19 mouse cellular contexts compared by ENCODE assay signal in the genomic region with DNA sequence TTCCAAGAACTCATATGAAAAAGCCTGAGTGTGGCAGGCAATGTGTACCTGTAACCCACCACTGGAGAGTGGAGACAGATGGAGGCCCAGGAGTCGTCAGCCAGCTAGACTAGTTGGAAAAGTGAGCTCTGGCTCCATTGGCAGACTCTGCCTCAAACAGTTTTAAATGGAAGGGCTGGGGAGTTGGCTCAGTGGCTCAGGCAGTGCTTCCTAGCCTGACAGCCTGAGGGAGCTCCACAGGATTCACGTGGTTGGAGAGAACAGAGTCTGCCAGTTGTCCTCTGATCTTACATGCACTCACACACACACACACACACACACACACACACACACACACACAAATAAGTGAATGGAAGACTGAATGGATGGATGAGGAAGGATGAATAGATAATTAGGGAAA. TPM values are rescaled to one million over a fixed set of nuclear protein-coding genes. Genes with fewer than 3 reads are reported as not detected.
DNase-seq lines count a peak whose midpoint lies in the region; TF ChIP-seq lines count a peak whose summit lies in the region.
"Had no signal": no experiment of that assay in that cellular context is flagged by ENCODE, and none has a peak within 500 bp of the region (broad histone marks: within the 10 kb centered on the region; RNA-seq: fewer than 3 reads in every experiment).

No protein-coding gene starts in this region.

- peak; percentile 50 for TF ChIP-seq CTCF in kidney, adult 2 months (conservative IDR thresholded peaks at IDR 0.05; ENCODE audit: insufficient read depth, insufficient read length, low read depth, low read length)
- peak; percentile 17 for TF ChIP-seq CTCF in ES-Bruce4 (IDR thresholded peaks at IDR 0.05; ENCODE audit: low read depth, low read length)

- no peak overlapping the region for H3K9ac ChIP-seq in ES-Bruce4 (ENCODE audit: low read depth, poor library complexity, severe bottlenecking)
- H3K9ac ChIP-seq: embryonic facial prominence, embryonic 15.5 days; lung, embryonic 15.5 days; neural tube, embryonic 13.5 days; stomach, embryonic 15.5 days had no signal

- peaks cover 32% of the 10 kb centered on the region for H3K4me1 ChIP-seq in kidney, adult 2 months (ENCODE audit: control insufficient read depth, insufficient read depth, low read length)
- H3K4me1 ChIP-seq in ES-Bruce4 (ENCODE audit: control insufficient read depth, insufficient read depth, low read length) = peaks cover 9% of the 10 kb centered on the region

- no peak overlapping the region for H3K4me3 ChIP-seq in kidney, adult 2 months (ENCODE audit: insufficient read depth, low read depth, low read length)
- H3K4me3 ChIP-seq in ES-Bruce4 (ENCODE audit: low read depth, low read length) = no peak overlapping the region
- H3K4me3 ChIP-seq: embryonic facial prominence, embryonic 15.5 days; lung, embryonic 15.5 days; neural tube, embryonic 13.5 days; stomach, embryonic 15.5 days had no signal

- 7% methylated on average over 2 of the region's 2 CpGs for WGBS in kidney, adult 2 months

- H3K27ac ChIP-seq in kidney, adult 2 months (ENCODE audit: insufficient read depth, low read depth, low read length) = peak overlapping the region; percentile 4; the same call in 1 of the 2 replicates
- H3K27ac ChIP-seq in ES-Bruce4 (ENCODE audit: insufficient read depth, low read length) = no peak overlapping the region
- H3K27ac ChIP-seq: embryonic facial prominence, embryonic 15.5 days; lung, embryonic 15.5 days; neural tube, embryonic 13.5 days; stomach, embryonic 15.5 days had no signal

- no peak for TF ChIP-seq EP300 in ES-Bruce4 (IDR thresholded peaks at IDR 0.05; ENCODE audit: insufficient read depth, low read depth, low read length)

- H3K9me3 ChIP-seq in ES-Bruce4 (replicated peaks; ENCODE audit: control insufficient read depth, insufficient read depth, low read length, poor library complexity, severe bottlenecking) = no peaks in the 10 kb centered on the region; the same call in 1 of the 2 replicates
- H3K9me3 ChIP-seq: embryonic facial prominence, embryonic 15.5 days; lung, embryonic 15.5 days; neural tube, embryonic 13.5 days; stomach, embryonic 15.5 days had no signal

- peak; percentile 56 for DNase-seq in gastrocnemius, postnatal 25 days
- DNase-seq in gastrocnemius, postnatal 10 days = no peak
- peak; percentile 69 for DNase-seq in kidney, adult 2 months
- no peak for DNase-seq in kidney, postnatal 10 days
- peak; percentile 87 for DNase-seq in brain, adult 2 months (ENCODE audit: low read depth, low spot score)
- no peak for DNase-seq in right cerebral cortex, adult 2 months (ENCODE audit: low spot score in 2 of 2)
- DNase-seq in cerebellum, postnatal 4 days (ENCODE audit: low spot score in 2 of 2) = no peak
- DNase-seq: cerebellum, postnatal 14 days; right cerebral cortex, postnatal 25 days had no signal

- no peaks in the 10 kb centered on the region for H3K36me3 ChIP-seq in kidney, adult 2 months (ENCODE audit: control insufficient read depth, insufficient read depth, low read length)
- H3K36me3 ChIP-seq in ES-Bruce4 (ENCODE audit: control insufficient read depth, insufficient read depth, low read length, poor library complexity, severe bottlenecking) = no peaks in the 10 kb centered on the region
- H3K36me3 ChIP-seq: embryonic facial prominence, embryonic 15.5 days; lung, embryonic 15.5 days; neural tube, embryonic 13.5 days; stomach, embryonic 15.5 days had no signal

- no peaks in the 10 kb centered on the region for H3K27me3 ChIP-seq in kidney, adult 2 months (replicated peaks; ENCODE audit: control insufficient read depth, insufficient read depth, low read length)
- H3K27me3 ChIP-seq in ES-Bruce4 (ENCODE audit: control insufficient read depth, insufficient read depth, low read length, poor library complexity, severe bottlenecking) = no peaks in the 10 kb centered on the region
- H3K27me3 ChIP-seq: embryonic facial prominence, embryonic 15.5 days; lung, embryonic 15.5 days; neural tube, embryonic 13.5 days; stomach, embryonic 15.5 days had no signal

- TF ChIP-seq POLR2A in kidney, adult 2 months (IDR thresholded peaks at IDR 0.05; ENCODE audit: low read depth, low read length) = no peak
- no peak for TF ChIP-seq POLR2A in ES-Bruce4 (IDR thresholded peaks at IDR 0.05; ENCODE audit: insufficient read depth, low read length)

RNA-seq across cellular contexts. Expression of gene Gm10277, which starts 18.7 kb away (rescaled TPM):
- total RNA-seq in gastrocnemius, postnatal 25 days (2021) = not detected
- total RNA-seq in gastrocnemius, postnatal 10 days (2021) = not detected
- 0.04 TPM in 1 of 2 replicates, not detected in the other for polyA plus RNA-seq in kidney, adult 2 months (2012; rRNA removed)
- not detected in 2 replicates for polyA plus RNA-seq in ES-Bruce4 (2011; ENCODE audit: insufficient read depth, insufficient read length, low read depth, missing spikeins)
- total RNA-seq: adrenal gland, postnatal 4 days; heart, adult 18-20 months; layer of hippocampus, adult 18-20 months; left cerebral cortex, postnatal 25 days had no signal
- polyA plus RNA-seq: urinary bladder, adult 2 months had no signal

RNA-seq across cellular contexts. Expression of gene Myo18a, which starts 43.2 kb away (rescaled TPM):
- 100 to 1,000 TPM; 329 to 377 TPM for total RNA-seq in gastrocnemius, postnatal 25 days (2021)
- 100 to 1,000 TPM; 300 to 302 TPM for total RNA-seq in gastrocnemius, postnatal 10 days (2021)
- 92.0 and 93.1 TPM in 2 replicates for polyA plus RNA-seq in kidney, adult 2 months (2012; rRNA removed)
- polyA plus RNA-seq in ES-Bruce4 (2011; ENCODE audit: insufficient read depth, insufficient read length, low read depth, missing spikeins) = 59.6 and 62.7 TPM in 2 replicates

Comparison
In these comparisons a context has a peak if more than half of its experiments do, and no peak if none do; other contexts are left out.
1. DNase-seq: peak in gastrocnemius, postnatal 25 days (single experiment), kidney, adult 2 months (single experiment) and brain, adult 2 months (single experiment); none in gastrocnemius, postnatal 10 days (single experiment), kidney, postnatal 10 days (single experiment), right cerebral cortex, adult 2 months (0 of 2) and cerebellum, postnatal 4 days (0 of 2).